16 mouse cellular contexts compared by ENCODE assay signal in the genomic region with DNA sequence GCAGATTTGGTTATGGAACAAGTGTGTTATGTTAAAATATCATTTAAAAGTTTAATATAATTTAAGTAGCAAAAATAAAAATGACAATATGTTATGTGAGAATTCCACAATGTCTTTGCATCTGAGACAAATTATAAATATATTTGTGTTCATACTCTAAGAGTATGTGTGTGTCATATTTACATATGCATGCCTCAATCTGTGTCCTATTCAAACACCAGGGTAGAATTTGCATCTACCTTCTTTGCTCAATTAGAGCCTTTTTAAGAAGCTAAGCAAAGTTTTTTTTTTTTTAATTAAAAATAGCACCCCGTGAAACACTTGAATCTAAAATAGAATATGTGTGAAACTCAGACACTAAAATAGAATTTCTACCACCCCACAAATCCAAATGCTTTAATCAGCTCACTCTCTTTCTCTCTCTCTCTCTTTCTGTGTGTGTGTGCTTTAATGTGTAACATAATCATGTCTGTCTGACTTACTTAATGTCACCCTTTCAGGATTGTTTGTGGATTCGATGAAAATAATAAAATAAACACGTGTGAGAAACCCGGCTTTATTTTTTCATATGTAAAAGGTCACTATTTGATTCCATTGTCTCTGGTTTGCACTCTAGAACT.
"Had no signal": no experiment of that assay in that cellular context is flagged by ENCODE, and none has a peak within 500 bp of the region (broad histone marks: within the 10 kb centered on the region; RNA-seq: fewer than 3 reads in every experiment).

No protein-coding gene starts in this region.

- H3K27ac ChIP-seq: heart, embryonic 10.5 days; hindbrain, embryonic 10.5 days; hindbrain, embryonic 12.5 days; hindbrain, embryonic 14.5 days; intestine, embryonic 15.5 days; layer of hippocampus, adult 2 months; left cerebral cortex, adult 2 months; limb, embryonic 10.5 days; limb, embryonic 12.5 days; liver, embryonic 13.5 days; liver, embryonic 15.5 days had no signal

- ATAC-seq: hindbrain, embryonic 16.5 days; inflammation-experienced regulatory T-cells, adult 6 months; intestine, embryonic 15.5 days; intestine, postnatal 0 days had no signal

- H3K4me2 ChIP-seq: heart, embryonic 12.5 days; hindbrain, embryonic 12.5 days; hindbrain, embryonic 14.5 days; intestine, embryonic 15.5 days; limb, embryonic 12.5 days; liver, embryonic 11.5 days; liver, embryonic 13.5 days; liver, embryonic 15.5 days had no signal

- H3K9me3 ChIP-seq: heart, embryonic 10.5 days; heart, embryonic 12.5 days; hindbrain, embryonic 10.5 days; hindbrain, embryonic 12.5 days; intestine, embryonic 15.5 days; limb, embryonic 10.5 days; limb, embryonic 12.5 days; liver, embryonic 13.5 days; liver, embryonic 15.5 days had no signal

- DNase-seq: liver, embryonic 13.5 days had no signal

- H3K36me3 ChIP-seq: heart, embryonic 10.5 days; heart, embryonic 12.5 days; hindbrain, embryonic 10.5 days; hindbrain, embryonic 12.5 days; intestine, embryonic 15.5 days; limb, embryonic 10.5 days; limb, embryonic 12.5 days; liver, embryonic 13.5 days; liver, embryonic 15.5 days had no signal

- H3K9ac ChIP-seq: heart, embryonic 12.5 days; hindbrain, embryonic 12.5 days; hindbrain, embryonic 14.5 days; intestine, embryonic 15.5 days; limb, embryonic 12.5 days; liver, embryonic 13.5 days; liver, embryonic 15.5 days had no signal

- H3K27me3 ChIP-seq: heart, embryonic 12.5 days; hindbrain, embryonic 12.5 days; intestine, embryonic 15.5 days; limb, embryonic 12.5 days; liver, embryonic 13.5 days; liver, embryonic 15.5 days had no signal

- H3K4me1 ChIP-seq: heart, embryonic 10.5 days; heart, embryonic 12.5 days; hindbrain, embryonic 10.5 days; hindbrain, embryonic 12.5 days; intestine, embryonic 15.5 days; limb, embryonic 10.5 days; limb, embryonic 12.5 days; liver, embryonic 13.5 days; liver, embryonic 15.5 days had no signal

- H3K4me3 ChIP-seq: heart, embryonic 10.5 days; heart, embryonic 12.5 days; hindbrain, embryonic 10.5 days; hindbrain, embryonic 12.5 days; intestine, embryonic 15.5 days; layer of hippocampus, adult 2 months; left cerebral cortex, adult 2 months; limb, embryonic 10.5 days; limb, embryonic 12.5 days; liver, embryonic 13.5 days; liver, embryonic 15.5 days had no signal
